Mouse (Mus musculus) CH12.LX (cell line): ENCODE measurements around the gene Gm9507.

ENCODE experiments used
- CTCF ChIP-seq, 2 experiments: IDR thresholded peaks in 1 of 2; conservative IDR thresholded peaks in 1 of 2; 2 replicates each; pipeline ENCODE4 v1.5.1; 2011 to 2012; ENCODE audit warnings: low read depth in 2 of 2, low read length in 2 of 2, improper control_type of control experiment in 1 of 2, inconsistent platforms in 1 of 2, mild to moderate bottlenecking in 1 of 2, moderate library complexity in 1 of 2
- POLR2A ChIP-seq: IDR thresholded peaks from 2 replicates; pipeline ENCODE4 v1.6.1; 2011; ENCODE audit warnings: low read depth, mild to moderate bottlenecking, improper control_type of control experiment, low read length
- SIN3A ChIP-seq: IDR thresholded peaks from 2 replicates; pipeline ENCODE4 v1.6.1; 2012; ENCODE audit warnings: low read length, improper control_type of control experiment, inconsistent platforms

- no peak for TF ChIP-seq POLR2A
- no peak for TF ChIP-seq CTCF (conservative IDR thresholded peaks at IDR 0.05 in 1 of 2, IDR thresholded peaks at IDR 0.05 in 1 of 2; ENCODE audit: low read depth in 2 of 2, low read length in 2 of 2)
- TF ChIP-seq SIN3A, result no peak
Measured at GRCm38 (mm10) chr10:77846503-77846902, 34.9 kb upstream of the Gm9507 start, which contains the start of gene Gm36176.
